Mouse (Mus musculus): Measurements from ENCODE around the gene Gga1. TPM values are rescaled to one million over a fixed set of nuclear protein-coding genes. Genes with fewer than 3 reads are reported as not detected.

Gga1 gene
- 36.0 and 39.3 TPM in 2 replicates for polyA plus RNA-seq (2015; fragmentation: Nextera tagmentation; extraction: Ambion mirVana)

GRCm38 (mm10) chr15:78876991-78877809 is at the start of gene Gga1:
Gene Gga1, plus strand, starts transcription at chr15:78877190.

GRCm38 (mm10) chr15:78842371-78843163 is 34.4 kb upstream of the Gga1 start, which contains the start of gene Cdc42ep1:
Gene Cdc42ep1, plus strand, starts transcription at chr15:78842624.

GRCm38 (mm10) chr15:78855303-78855965 is 21.6 kb upstream of the Gga1 start, which contains the start of gene Lgals2:
Gene Lgals2, minus strand, starts transcription at chr15:78855529.

GRCm38 (mm10) chr15:78899409-78899739 is 22.4 kb downstream of the Gga1 start, which contains the start of gene Gm49510:
Gene Gm49510, plus strand, starts transcription at chr15:78899667.

GRCm38 (mm10) chr15:78899740-78900584 is 23.0 kb downstream of the Gga1 start, which contains the start of gene Sh3bp1:
Gene Sh3bp1, plus strand, starts transcription at chr15:78899768.

GRCm38 (mm10) chr15:78913632-78914090 is 36.7 kb downstream of the Gga1 start, which contains the start of gene Pdxp:
Gene Pdxp, plus strand, starts transcription at chr15:78913919.

GRCm38 (mm10) chr15:78926021-78926919 is 49.3 kb downstream of the Gga1 start, which contains the start of gene Lgals1:
Gene Lgals1, plus strand, starts transcription at chr15:78926725.

GRCm38 (mm10) chr15:78934784-78935320 is 57.9 kb downstream of the Gga1 start, which contains the start of gene Nol12:
Gene Nol12, plus strand, starts transcription at chr15:78934933.

Small RNA genes within 50 kb of the gene (microRNA-seq; reads per million reads assigned to microRNA genes)
- not detected for gene Mir6955

Other genes with a start within 250 kb of the Gga1 start
- gene Elfn2, start 158.4 kb upstream of the Gga1 start, polyA plus RNA-seq (2015; fragmentation: Nextera tagmentation; extraction: Ambion mirVana), result 12.1 and 13.6 TPM in 2 replicates
- gene Mfng, start 103.7 kb upstream of the Gga1 start, polyA plus RNA-seq (2015; fragmentation: Nextera tagmentation; extraction: Ambion mirVana), result 8.2 and 9.7 TPM in 2 replicates
- 2.6 and 3.0 TPM in 2 replicates for gene Card10, start 74.1 kb upstream of the Gga1 start, polyA plus RNA-seq (2015; fragmentation: Nextera tagmentation; extraction: Ambion mirVana)
- gene Cdc42ep1, start 34.6 kb upstream of the Gga1 start, polyA plus RNA-seq (2015; fragmentation: Nextera tagmentation; extraction: Ambion mirVana), result 16.6 and 17.0 TPM in 2 replicates
- 0.28 TPM in 1 of 2 replicates, not detected in the other for gene Lgals2, start 21.7 kb upstream of the Gga1 start, polyA plus RNA-seq (2015; fragmentation: Nextera tagmentation; extraction: Ambion mirVana)
- not detected in 2 replicates for gene Gm49510, start 22.5 kb downstream of the Gga1 start, polyA plus RNA-seq (2015; fragmentation: Nextera tagmentation; extraction: Ambion mirVana)
- gene Sh3bp1, start 22.6 kb downstream of the Gga1 start, polyA plus RNA-seq (2015; fragmentation: Nextera tagmentation; extraction: Ambion mirVana), result 3.8 and 4.8 TPM in 2 replicates
- 117 and 118 TPM in 2 replicates for gene Pdxp, start 36.7 kb downstream of the Gga1 start, polyA plus RNA-seq (2015; fragmentation: Nextera tagmentation; extraction: Ambion mirVana)
- 224 and 275 TPM in 2 replicates for gene Lgals1, start 49.5 kb downstream of the Gga1 start, polyA plus RNA-seq (2015; fragmentation: Nextera tagmentation; extraction: Ambion mirVana)
- gene Nol12, start 57.7 kb downstream of the Gga1 start, polyA plus RNA-seq (2015; fragmentation: Nextera tagmentation; extraction: Ambion mirVana), result 55.4 and 55.8 TPM in 2 replicates
- gene Triobp, start 70.5 kb downstream of the Gga1 start, polyA plus RNA-seq (2015; fragmentation: Nextera tagmentation; extraction: Ambion mirVana), result 21.8 and 27.3 TPM in 2 replicates
- gene H1f0, start 151.3 kb downstream of the Gga1 start, polyA plus RNA-seq (2015; fragmentation: Nextera tagmentation; extraction: Ambion mirVana), result 148 and 161 TPM in 2 replicates
- 0.26 TPM in 1 of 2 replicates, not detected in the other for gene Galr3, start 164.7 kb downstream of the Gga1 start, polyA plus RNA-seq (2015; fragmentation: Nextera tagmentation; extraction: Ambion mirVana)
- 41.6 and 44.2 TPM in 2 replicates for gene Ankrd54, start 185.7 kb downstream of the Gga1 start, polyA plus RNA-seq (2015; fragmentation: Nextera tagmentation; extraction: Ambion mirVana)
- 151 and 153 TPM in 2 replicates for gene Eif3l, start 198.0 kb downstream of the Gga1 start, polyA plus RNA-seq (2015; fragmentation: Nextera tagmentation; extraction: Ambion mirVana)
- gene Micall1, start 231.7 kb downstream of the Gga1 start, polyA plus RNA-seq (2015; fragmentation: Nextera tagmentation; extraction: Ambion mirVana), result 10.2 and 12.5 TPM in 2 replicates

Measured in neural tube, postnatal 0 days (tissue).